Mouse (Mus musculus) adrenal gland, adult 2 months (tissue): Measurements from ENCODE around the gene Nsun3. TPM values are rescaled to one million over a fixed set of nuclear protein-coding genes. Genes with fewer than 3 reads are reported as not detected.
"Not testable (repeated sequence)": the region's sequence is repeated elsewhere in the genome, so short reads cannot be mapped to it uniquely, and the experiment has no call there.

ENCODE experiments used
- DNase-seq: peaks from one replicate; pipeline ENCODE4 v3.0.0; 2021
- microRNA-seq, 2 experiments: library from miRNA; unstranded; fragments of <30 nt; microRNA quantifications; one replicate each; pipeline ENCODE4 v1.2.0; 2021
- polyA plus RNA-seq: library from polyadenylated mRNA; depleted of rRNA; stranded (reverse); fragments of >200 nt; gene quantifications from 2 replicates; pipeline ENCODE4 v1.2.3, GENCODE M21; 2012; rRNA removed
- total RNA-seq, 2 experiments: library from RNA; stranded (reverse); gene quantifications; 2 replicates each; pipeline ENCODE4 v1.2.3; 2021

Gene Nsun3
- total and polyA plus RNA-seq, 3 experiments, result 4.3 to 14.2 (median 8.7) TPM

DNA sequence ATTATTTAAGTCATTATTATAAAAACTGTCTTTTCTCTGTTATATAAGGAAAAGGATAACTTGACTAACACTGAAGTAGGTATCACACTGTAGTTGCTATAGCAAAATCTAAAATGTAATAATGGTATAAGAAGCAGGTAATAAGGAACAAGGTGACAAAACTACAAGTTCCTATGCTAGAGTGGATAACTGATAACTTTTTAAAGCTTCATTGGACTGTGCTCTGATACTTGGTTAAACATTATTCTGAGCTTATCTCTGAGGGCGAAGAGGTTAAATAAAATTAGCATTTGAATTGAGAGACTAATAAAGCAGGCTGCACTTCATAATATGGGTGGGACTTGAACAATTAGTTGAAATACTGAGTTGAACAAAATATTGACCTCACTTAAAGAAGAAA, 33.0 kb downstream of the Nsun3 start:
- DNase-seq, result no peak

DNA sequence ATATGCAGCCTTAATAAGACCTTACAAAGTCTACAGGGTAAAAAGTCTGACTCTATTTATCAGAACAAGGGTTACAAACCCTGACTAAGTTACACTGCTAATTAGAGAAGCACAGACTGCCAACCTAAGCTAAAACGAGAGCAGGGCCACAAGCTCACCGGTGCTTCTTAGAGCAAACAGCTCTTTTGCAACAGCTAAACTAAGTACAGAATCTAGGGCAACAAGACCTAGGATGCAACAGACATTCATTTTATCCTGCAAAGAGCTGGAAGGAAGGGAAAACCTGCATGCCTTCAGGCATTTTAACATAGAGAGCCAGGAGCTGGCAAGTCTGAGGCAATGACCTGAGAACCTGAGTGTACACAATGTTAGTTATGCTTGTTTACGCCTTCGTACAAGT, 33.5 kb downstream of the Nsun3 start:
- no peak for DNase-seq

DNA sequence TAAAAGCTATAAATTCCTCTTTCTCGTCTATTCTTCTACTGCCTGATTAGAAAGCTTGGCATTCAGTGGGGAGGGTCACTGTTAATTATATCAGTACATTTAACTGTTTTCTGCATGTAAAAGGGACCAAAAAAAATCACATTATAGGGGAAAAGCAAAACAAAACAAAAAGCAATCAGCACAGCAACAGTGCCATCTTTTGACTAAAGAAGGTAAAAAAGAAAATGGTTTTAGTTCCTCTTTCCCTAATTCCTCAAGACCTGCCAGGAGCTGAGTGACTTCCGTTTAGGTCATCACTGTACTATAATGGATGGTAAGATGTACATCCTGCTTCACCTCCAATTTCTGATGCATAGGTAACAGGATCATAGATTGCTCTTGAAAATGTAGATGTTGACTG, 40.7 kb downstream of the Nsun3 start:
- DNase-seq, result no peak

DNA sequence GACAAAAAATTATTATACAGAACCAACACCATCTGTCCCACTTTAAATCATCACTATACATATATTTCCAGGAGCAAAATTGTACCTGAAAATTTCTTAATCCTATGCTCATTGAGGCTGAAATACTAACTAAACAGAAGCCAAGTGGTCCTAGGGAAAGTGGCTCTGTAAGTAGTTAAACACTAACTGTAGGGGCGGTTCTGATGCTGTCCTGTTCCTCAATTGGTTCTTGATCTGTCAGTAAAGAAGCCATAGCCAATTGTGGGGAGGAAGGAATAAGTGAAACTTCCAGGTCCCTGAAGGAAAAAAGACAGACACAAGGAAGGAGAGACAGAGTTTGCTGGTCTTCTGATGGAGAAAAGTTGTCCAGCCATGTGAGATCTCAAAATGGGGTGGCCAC, 52.3 kb downstream of the Nsun3 start:
- DNase-seq, result no peak

DNA sequence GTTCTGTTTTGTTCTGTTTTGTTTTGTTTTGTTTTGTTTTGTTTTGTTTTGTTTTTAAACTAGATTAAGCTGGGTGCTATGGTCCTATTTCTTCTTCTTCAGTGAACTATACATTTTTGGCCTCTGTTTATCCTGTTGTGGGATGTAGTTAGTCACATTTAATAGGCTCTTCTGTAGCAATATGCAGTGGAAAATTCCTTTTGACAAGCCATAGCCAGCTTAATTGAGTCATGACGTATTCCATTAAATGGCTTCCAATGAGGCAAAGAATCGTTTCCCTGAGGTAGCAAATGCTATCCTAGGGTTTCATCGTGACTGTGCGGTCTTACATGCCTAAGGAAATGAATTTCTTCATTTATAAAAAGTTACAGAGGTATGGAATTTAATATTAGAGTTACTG, 56.3 kb downstream of the Nsun3 start:
- no peak for DNase-seq

DNA sequence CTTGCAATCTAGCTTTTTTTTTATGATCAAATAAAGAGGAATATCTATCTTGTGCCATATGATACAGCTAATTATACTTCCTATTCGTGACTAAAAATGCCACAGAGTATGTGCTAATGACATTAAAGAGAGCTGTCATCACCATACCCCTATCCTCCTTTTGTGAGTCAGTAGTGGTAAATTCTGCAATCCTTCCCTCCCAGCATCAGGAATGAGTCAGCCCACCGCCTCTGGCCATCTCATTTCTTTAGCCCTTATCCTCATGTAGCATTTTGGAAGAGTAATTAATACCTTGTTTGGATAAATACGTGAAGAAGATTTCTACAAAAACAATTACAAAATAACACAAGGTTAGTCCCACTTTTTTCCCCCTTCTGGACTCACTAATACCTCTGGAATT, 56.8 kb downstream of the Nsun3 start:
- no peak for DNase-seq

DNA sequence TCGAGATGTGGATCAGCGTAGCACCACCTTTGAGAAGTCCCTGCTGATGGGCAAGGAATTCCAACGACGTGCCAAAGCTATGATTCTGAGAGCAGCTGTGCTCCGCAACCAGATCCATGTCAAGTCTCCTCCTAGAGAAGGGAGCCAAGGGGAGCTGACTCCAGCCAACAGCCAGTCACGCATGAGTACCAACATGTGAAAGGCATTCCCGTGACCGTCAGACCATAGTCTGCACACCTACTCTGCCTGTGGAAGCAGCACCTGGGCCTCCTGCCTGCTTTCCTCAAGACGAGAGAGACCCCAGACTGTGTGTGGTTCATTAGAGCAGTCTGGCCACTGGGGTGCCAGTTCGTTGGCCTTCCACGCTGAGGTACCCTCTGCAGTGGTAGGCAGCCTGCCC, 68.4 kb downstream of the Nsun3 start:
- DNase-seq, result not testable (repeated sequence)

DNA sequence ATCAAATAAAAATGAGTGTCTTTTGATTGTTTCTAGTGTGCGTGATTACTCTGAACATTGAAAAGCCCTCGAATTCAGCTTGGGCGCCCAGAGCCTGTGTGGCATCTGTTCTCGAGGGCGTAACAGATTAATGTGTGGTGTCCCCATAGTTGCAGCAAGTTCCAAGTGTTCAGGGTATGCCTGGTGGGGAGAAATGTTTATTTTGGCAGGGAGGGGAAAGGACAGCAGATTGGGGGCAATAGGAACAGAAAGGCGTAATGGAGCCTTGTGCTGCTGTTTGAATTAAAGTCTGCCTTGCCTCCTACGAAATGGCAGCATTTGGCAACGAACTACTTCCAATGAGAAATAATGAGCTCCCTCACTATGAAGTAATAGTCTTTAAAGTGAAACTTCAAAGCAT, 96.2 kb downstream of the Nsun3 start:
- DNase-seq, result no peak

DNA sequence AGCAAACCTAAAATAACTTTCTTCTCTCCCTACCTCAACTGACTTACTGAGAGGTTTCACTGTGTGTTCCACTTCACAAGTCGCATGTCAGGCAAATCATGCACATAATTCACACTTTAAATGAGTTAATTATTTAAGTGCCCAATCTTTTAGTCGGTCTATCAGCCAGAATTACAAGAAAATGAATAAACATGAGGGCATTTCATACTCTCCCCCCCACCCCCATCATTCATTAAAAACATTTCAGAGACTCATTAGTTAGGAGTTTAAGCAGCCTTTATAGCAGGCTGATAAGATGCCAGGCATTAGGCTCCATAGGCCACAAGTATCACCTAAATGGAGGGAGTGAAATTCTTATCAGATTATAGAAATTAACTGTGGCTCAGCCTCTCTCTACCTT, 100.5 kb downstream of the Nsun3 start:
- DNase-seq, result no peak

DNA sequence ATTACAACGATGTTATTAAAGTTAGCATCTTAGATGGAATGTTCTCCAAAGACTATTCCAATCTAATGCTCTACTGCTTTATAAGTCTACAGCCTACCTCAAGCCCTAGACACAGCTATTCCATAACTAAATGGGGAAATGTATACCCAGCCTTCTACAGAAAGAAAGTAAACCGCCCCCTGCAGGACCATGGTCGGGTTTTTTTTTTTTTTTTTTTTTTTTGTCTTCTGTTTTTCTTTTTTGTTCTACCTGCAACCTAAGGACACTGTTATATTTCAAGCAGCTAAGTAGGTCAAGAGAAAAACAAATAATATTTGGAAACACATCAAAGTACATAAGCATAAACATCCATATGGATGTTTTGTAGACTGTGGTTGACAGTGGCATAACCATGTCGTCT, 101.1 kb downstream of the Nsun3 start:
- no peak for DNase-seq

Small RNAs within 50 kb of the gene (microRNA-seq; reads per million reads assigned to microRNA genes)
- 0 reads per million in 2 experiments for gene Gm25986

Other genes starting within 250 kb of the Nsun3 start
- not detected for gene Stx19, start 27.9 kb upstream of the Nsun3 start, total RNA-seq
- gene Stx19, start 27.9 kb upstream of the Nsun3 start, polyA plus RNA-seq, result not detected in 2 replicates
- gene Arl13b, start 60.2 kb upstream of the Nsun3 start, total RNA-seq, result 10 to 100 TPM; 10.1 to 11.3 TPM
- gene Arl13b, start 60.2 kb upstream of the Nsun3 start, polyA plus RNA-seq, result 3.6 and 5.6 TPM in 2 replicates
- 10 to 100 TPM; 47.8 to 70.5 TPM for gene Pros1, start 67.5 kb upstream of the Nsun3 start, total RNA-seq
- 6.9 and 8.9 TPM in 2 replicates for gene Pros1, start 67.5 kb upstream of the Nsun3 start, polyA plus RNA-seq